Mouse (Mus musculus) thymus, postnatal 0 days (tissue): ENCODE measurements at regions not wholly inside any gene's neighbourhood (a gene's known extent, or its start where the extent isn't known, plus 50 kb on each side); places are given as distances from the start of the nearest gene placed in this dataset.

Experiments used
- DNase-seq: peaks from one replicate; pipeline ENCODE4 v3.0.0-alpha.2; 2015; ENCODE audit warnings: low spot score

GRCm38 (mm10) chr12:29121159-29121558, 369.6 kb downstream of the Eipr1 start:
- no peak for DNase-seq

DNA sequence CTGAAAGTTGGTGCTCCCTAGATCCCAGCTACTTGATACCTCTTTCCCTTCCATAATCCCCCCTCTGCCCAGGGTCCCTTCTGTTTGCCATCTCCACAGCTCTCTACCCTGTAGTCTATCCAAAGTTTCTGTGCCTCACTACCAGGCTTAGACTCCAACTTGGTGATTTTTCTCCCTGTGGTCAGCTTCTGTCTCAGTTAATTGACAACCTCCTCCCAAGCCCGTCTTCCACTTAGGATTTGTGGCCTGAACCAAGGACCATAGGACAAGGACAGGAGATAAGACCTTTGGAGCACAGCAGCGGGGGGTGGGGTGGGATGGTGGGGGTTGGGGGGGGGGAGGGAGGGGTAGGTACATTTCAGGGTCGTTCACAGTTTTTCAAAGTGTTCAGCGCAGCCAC, 371.3 kb downstream of the Eipr1 start:
- DNase-seq = no peak

DNA sequence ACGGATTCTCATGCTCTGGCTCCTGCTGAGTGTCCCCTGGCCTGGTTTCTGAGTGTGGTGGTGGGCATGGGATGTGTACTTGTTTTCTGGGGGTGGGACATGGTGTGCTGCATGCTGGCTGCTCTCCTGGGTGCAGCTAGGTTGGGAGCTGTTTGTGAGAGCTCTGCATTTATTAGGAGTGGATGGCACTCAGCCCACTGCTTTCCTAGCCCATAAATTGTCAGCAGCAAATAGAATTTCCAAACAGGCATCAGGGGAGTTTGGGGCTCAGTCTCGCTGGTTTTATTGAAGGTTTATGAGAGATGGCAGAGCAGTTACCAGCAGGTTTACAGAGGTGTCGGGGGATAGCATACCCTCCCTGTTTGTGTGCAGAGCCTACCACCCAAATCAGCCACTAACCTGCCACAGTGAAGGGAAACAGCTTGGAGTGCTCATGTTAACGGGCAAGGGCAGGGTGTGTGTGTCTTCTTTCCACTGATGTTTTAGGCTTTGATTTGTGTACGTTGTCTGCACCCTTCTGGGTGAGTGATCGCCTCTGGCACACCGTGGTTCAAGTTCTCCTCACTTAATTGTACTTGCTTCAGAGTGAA, 372.6 kb downstream of the Eipr1 start:
- DNase-seq = no peak

GRCm38 (mm10) chr12:29128844-29129243, 377.2 kb downstream of the Eipr1 start:
- DNase-seq = no peak

GRCm38 (mm10) chr12:29129331-29129730, 377.7 kb downstream of the Eipr1 start:
- no peak for DNase-seq

DNA sequence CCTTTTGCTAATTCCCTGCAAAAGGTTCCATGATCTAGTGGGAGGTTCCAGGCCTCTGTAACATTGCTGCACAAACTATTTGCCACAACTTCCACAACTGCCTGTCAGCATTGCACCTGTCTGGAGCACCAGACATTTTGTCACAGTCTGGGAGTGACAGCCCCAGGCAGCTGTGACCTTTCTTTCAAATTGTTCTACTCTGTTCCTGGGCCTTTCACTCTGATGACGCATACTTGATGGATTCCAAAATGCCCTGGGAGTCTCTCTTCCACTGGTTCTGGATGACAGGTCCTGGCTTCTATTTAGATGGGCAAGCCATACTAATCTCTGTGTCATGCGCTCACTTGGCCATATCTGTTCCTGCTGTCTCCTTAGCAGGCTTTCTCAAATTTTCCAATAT, 382.7 kb downstream of the Eipr1 start:
- no peak for DNase-seq

DNA sequence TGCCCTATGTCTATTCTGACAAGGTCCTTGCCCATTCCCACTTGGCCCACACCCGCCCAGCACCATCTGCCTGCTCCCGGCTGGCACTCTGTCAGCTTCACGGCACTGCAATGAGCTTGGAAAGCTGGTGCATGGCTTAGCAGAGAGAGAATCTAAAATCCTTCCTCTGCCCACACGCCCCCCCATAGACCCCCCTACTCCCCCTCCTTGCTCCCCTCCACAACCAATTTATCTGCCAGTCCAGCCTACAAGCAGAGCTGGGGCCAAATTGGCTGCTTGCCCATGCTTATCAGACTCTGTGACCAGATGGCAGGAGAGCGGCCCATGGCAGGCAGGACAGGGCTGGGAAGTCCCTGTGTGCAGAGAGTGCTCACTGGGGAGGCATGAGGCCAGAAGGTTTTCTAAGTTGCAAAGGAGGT, 385.3 kb downstream of the Eipr1 start:
- DNase-seq = no peak

DNA sequence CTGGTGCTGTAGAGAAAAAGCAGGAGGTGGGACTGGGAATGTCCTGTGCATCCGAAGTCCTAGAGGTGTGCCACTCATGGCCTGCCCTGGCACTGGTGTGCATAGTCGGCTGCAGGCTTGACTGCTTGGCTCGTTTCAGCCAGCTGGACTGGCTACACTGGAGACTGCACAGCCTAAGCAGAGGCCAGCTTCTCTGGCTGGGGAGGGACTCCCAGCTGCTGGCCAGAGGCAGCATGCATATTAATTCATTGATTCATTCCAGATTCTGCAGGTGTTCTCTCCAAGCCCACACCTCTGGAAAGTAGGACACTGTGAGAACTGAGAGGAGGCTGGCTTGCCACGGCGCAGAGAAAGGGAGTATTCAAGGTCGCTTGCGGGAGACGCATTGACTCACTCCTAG, 385.9 kb downstream of the Eipr1 start:
- no peak for DNase-seq

DNA sequence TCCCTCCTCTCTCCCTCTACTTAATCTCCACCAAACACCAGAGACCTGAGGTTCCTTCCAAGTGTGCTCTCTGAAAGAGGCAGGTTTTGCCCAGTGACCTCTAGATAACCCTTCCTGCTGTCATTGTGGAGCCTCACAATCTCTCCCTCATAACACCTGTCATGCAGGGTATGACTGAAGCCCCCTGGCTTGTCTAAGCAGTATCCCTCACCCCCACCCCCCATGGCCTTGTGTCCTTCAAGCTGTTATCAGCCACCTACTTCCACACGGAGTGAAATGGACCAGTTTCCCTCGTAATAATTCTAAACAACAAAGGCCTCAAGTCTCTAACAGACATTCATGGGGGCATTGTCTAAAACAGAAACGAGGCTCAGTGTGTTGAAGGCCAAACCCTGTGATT, 387.6 kb upstream of the Myt1l start:
- no peak for DNase-seq

DNA sequence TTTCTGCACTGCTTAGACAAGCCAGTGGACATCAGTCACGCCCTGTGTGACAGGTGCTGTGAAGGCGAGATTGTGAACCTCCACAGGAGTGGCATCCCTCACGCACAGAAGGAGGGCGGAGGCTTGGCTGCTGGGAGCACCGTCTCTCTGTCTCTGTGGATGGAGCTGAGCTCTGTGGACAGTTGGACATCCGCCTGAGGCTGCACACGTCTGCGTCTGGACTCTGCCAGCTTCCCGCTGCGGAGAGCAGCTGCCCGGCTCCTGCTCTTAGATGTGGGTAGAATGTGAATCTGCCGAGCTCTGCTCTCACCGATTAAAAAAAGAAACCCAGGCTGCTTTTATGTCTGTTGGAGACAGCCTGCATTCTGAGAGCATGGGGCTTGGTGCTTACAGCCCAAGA, 387.1 kb upstream of the Myt1l start:
- no peak for DNase-seq

DNA sequence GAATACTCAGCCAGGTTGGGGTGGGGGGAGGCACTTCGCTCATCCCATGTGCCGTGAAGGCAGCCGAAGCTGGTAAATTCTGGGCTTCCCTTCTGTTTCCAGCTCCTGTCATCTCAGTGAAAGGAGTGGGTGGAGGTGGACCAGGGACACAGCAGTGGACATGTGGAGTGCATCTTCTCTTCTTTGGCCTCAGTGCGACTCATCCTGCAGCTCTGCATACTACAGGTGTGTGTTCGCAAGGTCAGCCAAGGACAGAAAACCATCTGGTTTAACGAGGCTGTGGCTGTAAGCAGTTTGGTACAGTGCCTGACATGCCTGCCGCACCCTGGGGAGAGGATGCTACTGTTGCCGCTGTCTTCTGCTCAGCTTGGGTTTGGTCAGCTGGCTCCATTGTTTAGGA, 386.3 kb upstream of the Myt1l start:
- DNase-seq = no peak

- DNase-seq = no peak
Observed at GRCm38 (mm10) chr12:29143297-29143696, 384.9 kb upstream of the Myt1l start.

DNA sequence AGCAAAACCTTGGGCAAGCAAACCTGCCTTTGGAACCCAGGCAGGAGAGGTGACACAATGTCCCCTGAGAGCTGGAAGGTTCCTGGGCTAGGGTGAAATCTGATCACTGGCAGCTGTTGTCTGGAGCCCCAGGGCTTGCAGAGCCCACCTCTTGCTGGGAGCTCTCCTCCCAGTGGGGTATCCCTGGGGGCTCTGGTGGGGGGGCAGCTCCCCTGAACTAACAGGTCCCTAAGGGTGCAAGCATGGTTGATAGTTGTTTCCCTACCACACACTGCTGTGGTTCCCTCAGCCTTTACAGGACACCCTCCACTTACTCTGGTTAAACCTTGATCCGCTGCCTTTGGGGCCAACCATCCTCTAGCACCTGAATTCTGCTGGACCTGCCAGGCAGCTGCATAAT, 367.3 kb upstream of the Myt1l start:
- DNase-seq = no peak

DNA sequence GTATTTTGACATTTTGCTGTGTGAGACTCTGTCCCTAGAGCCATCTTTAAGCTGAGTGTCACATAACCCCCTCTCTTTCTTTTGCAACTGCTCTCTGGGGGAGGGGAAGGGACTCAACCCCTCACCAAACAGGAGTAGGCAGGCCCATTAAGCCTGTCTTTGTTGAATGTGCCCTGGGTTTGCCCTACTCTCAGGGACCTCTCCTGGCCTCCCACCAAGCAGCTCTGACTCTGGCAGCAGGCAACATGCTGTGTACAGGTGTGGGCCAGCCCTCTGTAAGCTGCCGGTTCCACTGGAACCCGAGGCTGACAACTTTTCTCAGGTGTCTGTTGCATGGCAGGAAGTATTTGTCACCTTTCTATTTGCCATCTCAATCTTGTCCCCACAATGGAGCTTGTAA, 366.6 kb upstream of the Myt1l start:
- DNase-seq = no peak

DNA sequence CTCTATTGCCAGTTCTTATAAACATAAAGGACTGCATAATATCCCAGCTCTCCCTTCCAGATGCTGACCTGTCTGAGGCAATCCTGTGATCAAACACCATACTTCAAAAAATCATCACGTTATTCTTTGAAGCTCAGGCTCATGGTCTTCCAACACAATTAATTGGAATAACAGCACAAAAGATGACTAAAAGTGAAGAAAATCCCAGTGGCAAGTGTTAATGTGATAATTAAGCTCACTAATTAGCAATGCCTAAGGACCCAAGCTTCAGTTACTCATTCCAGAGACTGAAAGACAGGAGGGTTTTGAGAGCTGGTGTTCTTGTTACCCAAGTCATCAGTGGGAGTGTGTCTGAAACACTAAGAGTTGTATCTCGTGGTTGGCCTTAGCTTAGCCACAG, 363.5 kb upstream of the Myt1l start:
- DNase-seq = no peak

- no peak for DNase-seq
Observed at GRCm38 (mm10) chr12:29166316-29166715, 361.9 kb upstream of the Myt1l start.

DNA sequence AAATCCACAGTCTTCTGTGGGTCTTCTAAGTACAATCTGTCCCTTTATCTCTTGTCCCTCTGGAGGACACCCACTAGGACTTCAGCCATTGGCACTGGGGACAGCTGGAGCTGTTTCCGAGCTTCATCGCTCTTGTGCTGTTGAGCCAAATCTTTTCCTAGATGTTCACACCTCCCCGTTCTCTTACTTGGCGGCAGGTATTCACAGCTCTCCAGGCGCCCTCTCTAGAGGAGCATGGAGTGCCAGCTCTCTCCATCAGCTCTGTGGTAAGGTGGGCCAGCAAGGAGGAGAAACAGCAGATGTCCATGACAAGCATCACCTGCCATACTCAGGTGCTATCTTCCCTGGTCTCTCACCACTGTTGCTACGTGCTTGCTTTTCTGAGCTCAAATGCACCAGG, 360.3 kb upstream of the Myt1l start:
- no peak for DNase-seq

DNA sequence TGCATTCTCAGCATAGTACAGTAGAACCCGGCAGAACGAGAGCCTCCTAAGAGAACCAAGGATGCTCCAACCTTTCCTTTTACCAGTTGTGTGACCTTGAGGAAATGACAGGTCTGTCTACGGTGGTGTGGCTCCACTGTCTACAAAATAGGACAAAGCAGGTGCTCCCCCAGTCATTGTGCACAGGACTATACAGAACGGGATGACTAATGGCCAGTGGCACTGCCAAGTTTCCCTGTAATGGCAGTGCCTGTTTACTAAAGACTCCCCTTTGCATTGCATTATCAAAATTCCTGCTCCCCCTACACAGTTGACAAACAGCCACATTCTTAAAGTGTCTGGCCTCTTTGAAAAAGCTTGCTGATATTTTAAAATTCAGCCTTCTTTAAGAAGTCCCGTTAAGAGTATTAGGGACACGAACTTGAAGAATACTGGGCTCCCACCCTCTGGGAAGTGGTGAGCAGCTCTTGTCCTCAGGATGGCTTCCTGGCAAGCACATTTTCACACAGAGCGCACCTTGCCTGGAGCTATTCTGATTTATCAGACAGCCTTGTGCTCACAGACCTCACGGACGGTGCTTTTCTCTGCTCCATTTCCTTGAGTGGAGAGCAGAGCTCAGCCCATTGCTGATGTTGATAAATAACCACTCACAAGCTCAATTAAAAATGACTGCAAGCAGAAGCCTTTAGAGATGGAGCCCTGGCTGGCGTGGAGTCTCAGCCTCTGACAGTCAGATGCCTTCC, 352.3 kb upstream of the Myt1l start:
- no peak for DNase-seq

GRCm38 (mm10) chr12:29177145-29177544, 351.0 kb upstream of the Myt1l start:
- no peak for DNase-seq

DNA sequence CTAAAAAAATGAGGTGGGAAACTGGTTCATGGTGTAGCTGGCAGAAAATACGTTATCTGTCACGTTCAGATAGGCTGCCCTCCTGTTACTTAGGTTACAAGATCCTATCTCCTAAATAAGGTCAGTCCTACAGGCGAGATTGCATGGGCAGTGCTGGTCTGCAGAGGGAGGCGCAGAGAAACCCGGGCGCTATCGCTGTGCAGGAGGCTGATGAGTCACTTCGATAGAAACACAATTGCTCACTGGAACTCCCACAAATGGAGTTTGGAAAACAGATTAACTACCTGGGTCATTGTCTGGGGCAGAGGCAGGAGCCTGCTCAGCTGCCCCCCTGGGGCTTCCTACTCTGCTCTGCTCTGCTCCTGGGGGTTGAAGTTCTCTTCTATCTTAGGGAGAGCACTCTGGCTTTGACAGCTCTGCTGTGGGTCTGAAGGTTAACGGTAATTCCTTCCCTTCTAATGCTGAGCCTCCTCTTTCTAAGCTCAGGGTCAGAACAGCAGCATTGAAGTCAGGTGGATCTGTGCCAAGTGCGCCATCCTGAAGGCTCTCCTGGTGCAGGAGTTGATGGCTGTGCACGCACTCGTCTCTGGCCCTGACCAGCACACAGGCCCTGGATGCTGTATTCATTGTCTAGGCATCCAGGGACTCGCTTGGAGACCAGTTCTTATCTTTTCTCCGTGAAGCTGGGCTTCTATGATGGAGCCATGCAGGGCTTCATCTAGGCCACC, 349.9 kb upstream of the Myt1l start:
- DNase-seq = no peak

DNA sequence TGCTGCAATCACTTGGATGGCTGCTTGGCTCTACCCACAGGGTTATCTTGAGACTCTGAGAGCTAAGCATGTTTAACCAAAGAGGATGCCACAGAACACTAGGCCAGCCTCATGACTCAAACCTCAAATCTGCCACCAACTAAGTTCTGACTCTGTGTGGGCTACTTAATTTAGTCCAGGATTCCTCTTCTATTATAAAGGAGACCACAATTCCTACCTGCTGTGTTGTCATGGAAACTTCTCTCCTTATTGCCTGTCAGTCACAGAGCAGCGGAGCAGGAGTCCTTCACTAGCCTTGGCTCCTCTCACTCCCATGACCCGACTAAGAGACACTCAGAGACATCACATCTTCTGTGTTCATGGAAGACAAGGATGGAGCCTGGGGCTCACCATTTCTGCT, 348.8 kb upstream of the Myt1l start:
- DNase-seq = no peak

GRCm38 (mm10) chr12:29180576-29180975, 347.6 kb upstream of the Myt1l start:
- no peak for DNase-seq

DNA sequence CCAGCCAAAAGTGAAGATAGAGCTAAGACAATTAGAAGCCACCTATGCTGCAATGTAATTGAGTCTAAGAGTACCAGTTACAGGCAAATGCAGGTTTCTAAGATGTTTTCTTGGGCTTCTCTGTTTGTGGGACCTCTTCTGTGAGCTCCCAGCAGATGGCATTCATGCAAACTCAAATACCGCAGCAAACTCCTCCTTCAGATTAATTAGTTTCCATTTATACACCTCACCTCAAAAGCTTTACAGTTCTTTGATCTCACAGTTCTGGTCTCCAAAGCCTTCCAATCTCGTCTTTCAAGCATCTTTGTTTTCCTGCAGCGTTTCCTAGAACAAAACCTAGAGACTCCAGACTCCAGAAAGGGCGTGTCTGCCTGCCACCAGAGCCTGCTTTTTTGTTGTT, 340.6 kb upstream of the Myt1l start:
- DNase-seq = no peak
